Mouse (Mus musculus) cerebellum, adult 9-11 months (tissue): ENCODE measurements at regions not wholly inside any gene's neighbourhood (a gene's known extent, or its start where the extent isn't known, plus 50 kb on each side); places are given as distances from the start of the nearest gene placed in this dataset.
A peak's percentile ranks its signal among the peaks of the same experiment; 100 is the strongest.

ENCODE experiments used
- DNase-seq: peaks from one replicate; pipeline ENCODE4 v3.0.0; 2022

DNA sequence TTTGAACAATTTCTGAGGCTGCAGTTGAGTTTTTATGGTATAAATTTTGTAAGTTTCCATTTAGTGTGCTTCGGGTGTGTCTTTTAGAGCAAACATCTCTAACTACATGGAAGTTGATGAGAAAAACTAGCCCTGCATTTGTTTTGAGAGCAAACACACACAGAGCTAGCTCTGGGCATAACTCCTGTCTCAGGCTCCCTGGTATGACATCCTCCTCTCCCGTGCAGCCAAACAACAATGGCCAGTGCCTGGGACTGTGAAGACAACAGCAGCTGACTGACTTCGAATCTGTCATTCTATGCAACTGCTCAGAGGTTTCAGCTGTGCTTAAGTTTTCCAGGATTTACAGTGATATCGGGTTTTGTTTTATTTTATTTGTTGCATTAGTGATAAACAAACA lies 105.3 kb upstream of the Peli1 start:
- no peak for DNase-seq

DNA sequence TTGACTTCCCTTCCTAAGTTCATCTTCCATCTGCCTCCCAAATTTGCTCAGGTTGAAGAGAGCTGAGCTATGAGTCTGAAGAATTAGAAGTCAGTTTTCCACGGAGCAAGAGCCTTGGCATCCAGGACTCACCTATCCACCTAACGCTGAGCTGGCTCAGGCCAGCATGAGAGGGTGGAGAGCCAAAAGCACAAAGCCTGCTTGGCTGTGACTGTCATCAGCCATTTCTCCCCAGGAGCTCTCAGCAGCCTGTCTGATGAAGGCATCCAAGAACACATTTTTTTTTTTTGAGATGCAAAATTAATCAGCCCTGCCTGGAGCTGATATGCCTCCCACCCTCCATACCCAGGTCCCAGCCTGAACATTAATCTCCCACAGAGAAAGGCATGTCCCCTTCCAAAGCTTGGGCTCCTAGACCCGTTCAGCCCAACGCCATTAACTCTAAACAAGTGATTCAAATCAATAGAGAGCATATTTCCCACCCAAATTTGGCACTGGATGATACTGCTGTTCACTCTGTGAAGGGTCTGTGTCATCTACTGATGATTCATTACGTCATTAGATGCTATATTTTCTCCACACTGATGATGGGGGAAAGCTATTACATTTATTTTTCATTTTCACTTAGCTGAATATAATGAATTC lies 103.8 kb upstream of the Peli1 start:
- peak; percentile 56 for DNase-seq

DNA sequence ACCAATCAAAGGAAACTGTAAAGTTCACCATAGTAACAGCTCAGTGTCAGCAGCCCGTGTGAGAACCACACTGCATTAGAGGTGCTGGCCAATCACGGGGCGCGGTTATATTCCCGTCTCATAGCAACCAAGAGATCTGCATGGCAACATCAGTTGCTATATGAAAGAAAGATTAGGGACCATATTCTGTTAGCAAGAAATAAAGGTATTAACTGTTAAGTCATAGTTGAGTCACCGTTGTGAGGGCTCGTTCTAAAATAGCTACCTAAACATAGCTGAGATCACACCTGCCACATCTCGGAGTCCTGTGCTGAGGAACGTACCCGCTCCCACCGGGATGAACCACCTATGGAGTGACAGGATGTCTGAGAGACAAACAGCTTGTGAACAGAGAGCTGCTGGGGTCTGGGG lies 103.2 kb upstream of the Peli1 start:
- peak; percentile 12 for DNase-seq

DNA sequence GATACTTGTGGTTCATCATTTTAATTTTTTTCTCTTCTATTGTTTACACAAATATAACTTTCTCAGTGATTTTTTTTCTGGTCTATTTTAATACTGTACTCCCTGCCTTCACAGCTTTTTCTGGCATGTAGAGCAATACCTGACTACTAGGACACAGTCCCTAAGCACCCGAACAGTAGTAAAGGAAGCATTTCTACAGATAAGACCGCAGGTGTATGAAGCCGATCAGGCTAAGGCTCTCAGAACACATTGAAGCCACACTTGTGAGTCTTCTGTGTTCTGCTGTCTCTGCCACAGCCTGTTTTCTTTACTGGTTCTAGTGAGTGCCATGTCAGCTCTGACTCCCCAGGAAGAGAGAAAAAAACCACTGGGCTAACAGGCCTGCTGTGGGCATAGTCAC lies 102.2 kb upstream of the Peli1 start:
- DNase-seq, result no peak

DNA sequence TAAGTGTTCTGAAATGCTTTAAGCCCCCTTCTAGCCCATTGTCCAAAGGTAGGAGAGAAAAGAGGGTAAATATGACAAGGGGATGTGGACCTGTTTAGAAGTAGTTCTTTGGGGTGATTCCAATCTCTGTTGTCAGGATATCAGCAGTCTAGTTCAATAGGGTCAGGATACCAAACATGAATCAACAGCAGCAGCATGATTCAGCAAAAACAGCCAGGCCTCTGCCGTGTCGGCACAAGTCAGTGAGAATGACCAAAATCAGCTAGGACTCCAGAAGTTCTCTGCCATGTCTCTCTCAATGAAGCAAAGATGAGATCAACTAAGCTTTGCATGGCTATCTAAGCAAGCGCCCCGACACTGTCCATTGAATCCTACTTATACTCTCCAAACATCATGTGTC lies 97.5 kb upstream of the Peli1 start:
- no peak for DNase-seq

DNA sequence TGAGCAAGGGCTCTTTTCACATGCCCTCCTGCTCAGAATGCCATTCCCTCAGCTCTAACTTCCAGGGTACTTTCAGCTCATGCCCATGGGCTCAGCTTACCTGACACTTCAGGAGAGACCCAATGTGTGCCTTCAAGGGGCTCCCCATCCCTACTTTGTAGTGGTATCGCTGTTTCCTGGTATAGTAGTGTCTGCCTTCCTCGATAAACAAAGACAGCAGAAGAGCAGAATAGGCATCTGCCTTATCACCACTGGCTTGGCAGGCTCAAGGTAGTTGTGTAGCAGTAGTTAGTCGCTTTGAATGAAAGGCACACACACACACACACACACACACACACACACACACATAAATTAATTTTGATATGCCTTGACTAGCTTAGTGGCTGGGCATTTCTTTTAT lies 89.7 kb upstream of the Peli1 start:
- no peak for DNase-seq

DNA sequence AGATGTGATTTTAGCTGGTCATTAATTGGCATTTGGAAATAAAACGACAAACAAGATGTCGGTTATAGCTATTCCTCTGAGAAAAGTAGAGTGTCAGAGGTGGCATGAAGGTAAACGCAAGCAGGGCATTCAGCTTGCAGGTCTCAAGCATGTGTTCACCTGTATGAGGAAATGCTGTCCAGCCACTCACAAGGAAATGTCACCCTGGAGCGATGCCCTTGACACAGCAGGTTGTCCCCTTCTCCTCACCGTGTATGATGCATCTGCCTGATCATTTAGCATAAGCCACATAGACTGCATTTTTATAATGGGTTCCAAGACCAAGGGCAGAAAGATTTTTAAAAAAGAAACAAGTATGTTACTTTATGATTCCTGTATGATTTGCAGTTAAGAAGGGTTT lies 83.9 kb upstream of the Peli1 start:
- DNase-seq, result no peak

DNA sequence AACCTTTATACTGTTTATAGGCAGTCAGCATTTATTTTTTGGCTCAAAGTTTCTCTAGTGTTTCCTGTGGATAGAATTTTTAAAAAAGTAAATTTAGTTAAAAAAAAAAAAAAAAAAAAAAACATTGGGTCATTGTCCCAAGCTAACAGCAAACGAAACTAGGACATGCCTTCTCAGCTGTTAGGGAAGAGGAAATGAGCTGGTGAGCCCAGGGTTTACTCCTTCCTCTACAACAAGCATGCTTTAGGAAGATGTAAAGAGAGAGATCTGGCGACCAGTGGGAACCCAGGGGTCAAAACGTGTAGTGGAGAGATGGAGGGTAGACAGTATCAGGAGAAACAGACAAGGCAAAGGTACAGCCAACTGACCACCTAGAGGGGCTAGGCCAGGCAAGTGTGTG lies 81.6 kb upstream of the Peli1 start:
- no peak for DNase-seq

DNA sequence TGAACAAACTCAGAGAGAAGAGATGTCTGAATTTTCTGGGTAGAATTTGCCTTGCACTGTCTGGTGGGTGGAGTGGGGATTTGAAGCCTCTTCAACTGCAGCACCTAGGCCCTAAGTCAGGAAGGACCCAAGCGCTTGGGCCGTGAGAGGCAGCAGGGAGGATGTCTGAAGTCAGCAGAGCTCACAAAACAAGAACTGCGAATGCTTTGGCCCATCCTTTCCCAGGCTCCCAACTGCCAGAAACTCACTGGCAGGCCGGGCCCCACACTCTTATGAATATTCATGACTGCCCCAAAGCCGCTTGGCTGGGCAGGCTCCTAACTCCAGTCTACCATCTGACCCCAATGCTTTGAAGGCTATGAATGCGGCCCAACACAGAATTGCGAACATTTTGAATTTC lies 80.2 kb upstream of the Peli1 start:
- DNase-seq, result no peak

DNA sequence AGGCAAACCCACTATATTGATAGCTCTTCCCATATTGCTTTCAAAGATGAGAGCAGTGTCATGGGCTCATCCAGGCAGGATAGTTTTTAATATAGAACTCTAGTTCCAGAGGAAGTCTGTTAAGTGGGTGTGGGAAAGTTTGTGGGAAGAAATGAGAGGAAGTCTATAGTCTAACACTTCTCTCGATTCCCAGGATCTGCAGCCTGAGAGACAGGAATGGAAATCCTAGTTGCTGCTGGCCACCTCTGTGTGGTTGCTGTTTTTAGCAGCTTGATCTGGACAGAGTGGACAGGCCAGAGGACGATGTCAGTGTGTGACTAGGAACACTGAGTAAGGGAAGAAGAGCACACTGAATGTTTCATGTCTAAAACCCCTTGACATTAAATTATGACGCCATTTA lies 76.8 kb upstream of the Peli1 start:
- no peak for DNase-seq

DNA sequence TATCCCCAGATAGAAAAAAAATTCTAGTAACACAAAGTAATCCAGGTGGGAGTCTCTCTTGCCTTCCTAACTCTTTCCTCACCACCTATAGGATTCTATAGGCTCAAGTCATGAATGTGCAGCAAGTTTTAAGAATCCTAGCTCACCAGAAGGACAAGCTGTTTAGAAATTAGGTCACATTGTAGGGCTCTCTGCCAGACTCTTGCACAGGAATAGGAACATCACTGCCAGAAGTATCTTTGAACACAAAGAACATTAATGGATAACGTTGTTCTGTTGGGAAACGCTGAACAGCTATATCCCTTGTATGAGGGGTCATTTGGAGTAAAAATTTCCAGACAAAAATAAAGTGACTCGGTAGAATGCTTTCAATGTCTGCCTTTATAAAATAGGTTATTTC lies 75.6 kb upstream of the Peli1 start:
- DNase-seq, result peak; percentile 73

DNA sequence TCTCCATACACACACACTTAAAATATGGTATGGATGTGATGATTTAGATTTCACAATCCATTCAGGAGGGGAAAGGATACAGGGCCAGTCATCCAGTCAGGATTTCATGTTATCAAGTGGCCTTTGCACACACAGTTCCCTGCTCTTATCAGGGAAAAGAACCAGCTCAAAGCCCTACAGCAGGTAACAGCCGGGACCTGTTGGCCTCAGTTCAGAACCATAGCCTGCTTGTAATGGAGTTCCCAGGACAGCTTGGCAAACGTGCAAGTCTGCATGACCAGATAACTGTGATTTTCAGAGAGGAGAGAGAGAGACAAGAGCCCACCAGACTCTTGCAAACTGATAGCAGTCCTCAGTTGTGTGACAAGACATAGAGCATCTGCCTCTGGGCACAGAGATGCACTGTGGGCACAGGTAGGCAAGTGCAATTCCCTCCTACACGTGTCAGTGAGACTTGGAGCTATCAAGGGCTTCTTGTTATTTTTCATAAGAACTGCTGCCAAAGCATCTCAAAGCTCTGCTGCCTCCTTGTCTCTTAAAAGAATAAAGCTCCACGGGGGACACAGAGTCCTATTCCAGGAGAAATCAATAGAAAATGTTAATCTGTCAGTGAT lies 74.9 kb upstream of the Peli1 start:
- DNase-seq, result peak; percentile 86

DNA sequence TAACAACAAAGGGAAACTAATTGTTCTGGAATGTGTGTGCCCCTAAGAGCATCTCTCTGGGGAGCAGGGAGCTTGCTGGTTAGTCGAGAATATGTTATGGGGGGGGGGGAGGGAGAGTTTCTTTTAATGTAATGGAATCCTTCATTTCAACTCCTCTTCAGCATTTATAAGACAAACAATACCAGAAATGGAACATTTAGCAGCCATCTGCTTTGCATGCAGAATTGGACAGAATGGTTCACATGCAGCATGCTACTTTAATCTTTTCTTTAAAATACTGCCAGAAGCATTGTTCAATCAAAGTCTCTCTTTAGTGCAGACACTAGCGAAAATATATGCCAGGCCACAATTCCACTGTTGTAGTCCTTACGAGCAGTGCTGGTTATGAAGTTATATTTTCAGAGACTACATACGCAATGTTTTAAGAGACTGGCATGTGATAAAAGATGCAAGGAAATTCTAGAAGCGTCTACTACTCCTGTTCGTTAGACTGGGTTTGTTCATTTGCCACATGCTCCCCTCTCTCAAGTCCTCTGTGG lies 74.2 kb upstream of the Peli1 start:
- DNase-seq, result no peak

DNA sequence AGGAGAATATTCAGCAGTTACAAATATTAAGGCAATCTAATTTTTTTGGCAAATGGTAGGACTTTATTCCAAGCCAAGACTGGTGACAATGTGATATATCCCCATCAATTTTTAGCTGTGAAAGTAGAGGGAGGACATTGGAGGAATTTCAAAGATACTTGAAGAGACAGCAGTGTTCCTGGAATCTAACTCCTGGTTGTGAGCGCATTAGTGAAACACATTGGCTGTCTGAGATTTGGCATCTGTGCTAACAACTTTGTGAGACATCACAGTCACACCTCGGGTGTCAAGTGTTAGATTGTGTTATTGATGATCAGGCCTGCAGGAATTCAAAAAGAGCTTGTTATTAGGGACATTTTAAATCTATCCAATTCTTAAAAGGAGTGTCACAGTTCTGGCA lies 71.3 kb upstream of the Peli1 start:
- DNase-seq, result no peak

DNA sequence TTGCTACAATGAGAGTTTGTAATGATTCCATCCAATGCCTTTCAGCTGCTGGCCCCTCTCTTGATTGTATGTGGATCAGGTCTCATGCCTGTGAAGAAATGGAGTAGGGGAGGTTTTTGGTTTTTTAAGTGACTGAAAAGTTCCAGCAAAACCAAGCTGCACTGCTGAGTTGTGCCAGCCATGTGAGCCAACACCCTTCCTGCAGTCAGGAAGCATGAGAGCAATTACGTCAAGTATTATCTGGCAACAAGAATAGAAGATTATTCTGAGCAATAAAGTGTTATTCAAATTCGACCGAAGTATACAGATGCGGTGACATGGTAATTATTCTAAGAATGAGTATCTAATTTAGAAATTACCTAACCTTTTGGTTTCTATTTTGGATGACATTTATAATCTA lies 67.0 kb upstream of the Peli1 start:
- DNase-seq, result no peak

DNA sequence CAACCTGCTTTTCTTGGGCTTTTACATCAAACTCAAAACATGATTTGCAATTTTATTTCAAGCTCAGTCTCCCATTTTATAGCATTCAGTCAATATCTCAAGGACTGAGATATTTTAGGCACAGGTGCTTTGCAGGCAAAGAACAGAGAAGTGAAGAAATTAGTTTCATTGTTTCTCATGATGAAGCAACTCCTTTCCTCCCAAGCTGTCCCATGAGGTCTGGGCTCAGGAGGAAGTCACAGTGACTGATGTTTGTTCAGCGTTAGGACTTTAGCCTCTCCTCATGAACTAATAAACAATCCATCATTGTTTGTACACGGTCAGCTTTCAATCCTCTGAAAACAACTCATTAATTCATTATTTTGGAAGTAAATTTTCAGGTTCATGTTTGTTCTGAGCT lies 66.6 kb upstream of the Peli1 start:
- DNase-seq, result no peak

DNA sequence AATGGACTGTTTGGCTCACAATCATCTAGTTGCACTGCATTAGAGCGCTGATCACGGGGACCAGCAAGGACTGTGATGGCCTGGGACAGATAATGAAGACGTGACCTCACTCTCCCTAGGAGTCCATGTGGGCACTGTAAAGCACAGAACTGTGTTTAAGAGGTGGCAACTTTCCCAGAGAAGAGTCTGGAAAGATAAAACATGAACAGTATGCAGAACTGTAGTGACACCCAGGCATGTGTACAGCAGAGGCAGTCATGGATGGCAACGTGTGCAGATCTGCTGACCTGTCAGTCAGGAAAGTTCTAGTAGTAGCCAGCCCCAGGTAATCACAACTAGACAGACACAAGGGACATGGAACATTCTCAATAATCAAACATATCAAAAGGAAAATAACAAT lies 63.8 kb upstream of the Peli1 start:
- DNase-seq, result no peak

DNA sequence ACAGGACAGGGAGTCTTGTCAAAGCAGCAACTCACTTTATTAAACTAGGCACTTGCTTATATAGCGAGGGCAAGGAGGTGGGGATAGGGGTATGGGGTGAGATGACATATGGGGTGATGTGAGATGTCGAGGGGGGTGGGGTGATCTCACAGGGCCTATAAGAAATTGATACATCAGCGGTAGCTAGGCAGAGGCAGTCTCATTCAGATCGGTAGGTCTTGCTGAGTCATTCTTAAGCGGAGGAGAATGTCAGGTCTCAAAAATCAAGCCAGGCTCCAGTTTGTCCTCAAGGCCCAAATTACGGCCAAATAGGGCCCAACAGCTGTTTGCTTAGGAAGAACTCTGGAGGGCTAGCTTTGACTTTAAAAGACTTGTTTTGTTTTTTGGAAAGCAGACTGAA lies 60.7 kb upstream of the Peli1 start:
- no peak for DNase-seq

DNA sequence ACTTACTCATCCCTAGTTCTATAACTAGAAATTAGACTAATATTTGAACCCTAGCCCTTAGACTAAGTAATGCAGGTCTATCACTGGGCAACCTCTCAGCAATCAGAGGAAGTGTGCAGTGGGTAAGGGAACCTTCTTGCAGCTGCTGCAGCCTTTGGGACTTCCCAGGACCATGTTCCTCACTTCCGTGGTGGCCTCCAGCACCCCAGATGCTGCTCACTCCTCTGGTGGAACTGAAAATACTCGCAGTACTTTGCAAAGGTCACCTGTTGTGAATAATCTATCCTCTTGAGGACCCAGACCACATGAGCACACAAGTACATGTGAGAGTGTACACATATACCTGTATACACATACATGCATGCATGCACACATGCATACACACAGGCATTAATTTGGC lies 59.3 kb upstream of the Peli1 start:
- no peak for DNase-seq

DNA sequence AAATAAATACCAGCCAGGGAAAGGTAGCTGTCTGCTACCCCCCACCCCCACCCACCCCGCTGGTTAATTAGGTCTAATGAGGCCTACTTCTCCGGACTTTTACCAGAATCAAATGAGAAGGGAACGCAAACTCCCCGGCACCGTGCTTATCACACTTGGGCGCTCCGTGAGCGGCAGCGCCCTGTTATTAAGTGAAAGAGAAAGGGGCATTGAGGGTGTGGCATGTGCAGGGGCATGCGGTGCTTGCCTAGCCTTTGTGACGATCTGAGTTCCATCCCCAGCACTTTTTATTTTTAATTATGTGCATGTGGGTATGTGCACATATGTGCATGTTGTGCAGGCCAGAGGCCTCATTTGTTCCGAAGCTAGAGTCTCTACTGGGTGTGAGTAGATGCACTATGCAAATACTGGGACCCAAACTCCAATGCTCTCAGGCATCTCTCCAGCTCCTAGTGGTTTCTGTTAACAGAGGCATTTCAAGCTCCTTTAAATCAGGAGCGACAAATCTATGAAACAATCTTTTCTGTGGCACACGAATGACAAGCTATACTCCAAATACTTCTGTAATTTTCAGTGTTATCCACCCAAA lies 57.8 kb upstream of the Peli1 start:
- DNase-seq, result no peak

DNA sequence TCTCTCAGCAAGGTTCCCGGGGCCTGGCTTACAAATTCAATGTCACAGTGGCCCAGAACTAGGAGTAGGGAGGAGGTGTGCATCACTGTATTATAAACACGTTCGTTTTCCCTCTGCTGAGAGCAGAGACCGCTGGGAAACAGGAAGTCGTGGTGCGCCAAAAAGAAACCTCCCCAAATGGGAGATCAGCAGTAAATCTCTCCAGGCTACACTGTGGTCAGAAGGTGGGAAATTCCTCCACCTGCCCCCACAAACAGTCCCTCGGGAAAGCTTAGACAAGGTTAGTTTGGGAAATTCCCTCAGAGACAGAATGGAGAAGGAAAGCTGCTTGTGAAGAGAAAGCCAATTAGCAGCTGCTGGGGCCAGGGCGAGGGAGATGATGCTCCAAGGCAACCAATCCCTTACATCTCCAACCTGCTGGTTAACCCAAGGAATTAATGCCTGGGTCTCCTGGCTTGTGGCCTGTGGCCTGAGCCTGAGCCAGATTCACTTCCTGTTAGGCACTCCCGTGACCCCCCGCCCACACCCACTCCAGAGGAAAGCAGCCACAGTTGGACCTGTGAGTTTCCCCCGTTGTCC lies 57.2 kb upstream of the Peli1 start:
- no peak for DNase-seq

DNA sequence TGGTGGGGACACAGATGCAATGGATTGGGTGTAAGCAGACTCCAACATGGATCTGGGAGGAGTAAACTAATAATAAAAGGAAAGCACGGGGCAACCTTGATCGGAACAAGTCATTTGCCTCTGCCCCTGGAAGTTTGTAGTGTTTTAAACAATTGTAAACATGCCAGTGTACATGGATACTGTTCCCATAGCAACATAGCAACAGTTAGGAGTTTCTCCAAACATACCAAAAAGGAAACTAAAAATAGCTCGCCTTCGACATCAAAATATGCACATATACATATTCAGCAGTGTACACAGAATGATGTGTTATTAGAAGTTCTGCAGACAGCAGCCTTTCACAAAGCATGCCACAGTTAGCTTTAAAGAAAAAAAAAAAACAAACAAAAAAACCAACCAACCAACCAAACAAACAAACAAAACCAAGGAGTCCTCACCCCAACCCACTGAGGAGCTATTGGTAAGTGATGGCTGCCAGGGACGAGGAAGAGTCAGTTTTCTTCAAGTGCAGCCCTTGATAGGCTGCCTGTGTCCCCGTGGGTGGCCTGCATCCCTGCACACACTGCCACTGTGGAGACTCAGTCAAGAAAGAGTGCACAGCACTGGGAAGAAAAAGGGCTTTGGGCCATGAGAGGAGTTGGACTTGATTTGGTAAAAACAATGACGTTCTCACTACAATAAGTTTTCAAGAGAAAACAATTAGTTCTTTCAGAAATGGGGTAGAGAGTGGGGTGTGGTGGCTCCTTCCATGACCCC lies 54.8 kb upstream of the Peli1 start:
- no peak for DNase-seq

DNA sequence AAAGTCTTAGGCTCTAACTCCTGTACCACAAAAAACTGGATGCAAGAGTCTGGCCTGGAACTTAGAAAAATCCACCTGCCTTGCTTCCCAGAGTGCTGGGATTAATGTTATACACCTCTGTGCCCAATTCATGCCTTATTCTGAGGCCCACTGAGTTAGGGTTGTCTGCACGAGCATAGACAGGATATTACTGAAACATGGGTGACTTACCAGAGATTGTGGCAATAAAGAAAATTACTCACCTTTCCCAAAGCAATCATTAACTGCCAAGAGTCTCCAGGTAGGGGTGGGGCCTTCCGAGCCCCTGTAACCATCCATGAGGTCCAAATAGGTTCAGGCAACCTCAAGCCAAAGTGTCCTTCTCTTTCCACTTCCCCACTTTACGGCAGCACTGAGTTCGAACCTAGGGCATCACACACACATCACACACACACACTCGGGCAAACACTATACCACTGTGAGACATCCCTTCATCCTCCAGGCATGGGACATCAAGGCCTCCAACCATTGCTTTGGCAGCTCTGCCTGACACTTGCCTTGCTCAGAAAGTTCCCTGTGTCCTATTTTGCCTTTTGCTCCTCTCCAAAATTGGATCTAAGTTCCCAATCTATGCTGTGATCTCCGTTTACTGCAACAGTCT lies 53.7 kb upstream of the Peli1 start:
- no peak for DNase-seq
